Mouse (Mus musculus): ENCODE data around the gene 4933411K16Rik. TPM values are rescaled to one million over a fixed set of nuclear protein-coding genes. Genes with fewer than 3 reads are reported as not detected.
A peak's percentile ranks its signal among the peaks of the same experiment; 100 is the strongest.

4933411K16Rik gene
- total and polyA plus RNA-seq, 2 experiments: 7.0 to 17.1 TPM

- 58% methylated on average over 8 of the region's 8 CpGs for WGBS
- Histone ChIP-seq H3K4me3 (ENCODE audit: insufficient read depth, low read depth, low read length) (no peak overlapping the region), H3K9ac (ENCODE audit: low read depth, low read length) (no peak overlapping the region), H3K27me3 (ENCODE audit: control insufficient read depth, insufficient read depth, low read length) (no peaks in the 10 kb centered on the region), H3K27ac (replicated peaks; ENCODE audit: insufficient read depth, low read depth, low read length) (no peak overlapping the region; the same call in 1 of the 2 replicates), H3K4me1 (ENCODE audit: control insufficient read depth, insufficient read depth, low read length) (peaks cover 10% of the 10 kb centered on the region), H3K36me3 (ENCODE audit: control insufficient read depth, insufficient read depth, low read length) (no peaks in the 10 kb centered on the region), H3K79me2 (ENCODE audit: control insufficient read depth, insufficient read depth, low read length) (peaks cover 13% of the 10 kb centered on the region; the same call in 1 of the 2 replicates)
- TF ChIP-seq POLR2A (IDR thresholded peaks at IDR 0.05; ENCODE audit: extremely low read depth, insufficient read depth, low read length) (no peak), CTCF (IDR thresholded peaks at IDR 0.05; ENCODE audit: low read depth, low read length) (no peak)
- DNase-seq (ENCODE audit: extremely low read depth, low read depth, low spot score): peak; percentile 56
These were observed 34.4 kb upstream of the 4933411K16Rik start for GRCm38 (mm10) chr19:42017399-42018247.

GRCm38 (mm10) chr19:42019011-42019522 lies 33.0 kb upstream of the 4933411K16Rik start:
- H3K27me3 ChIP-seq (ENCODE audit: control insufficient read depth, insufficient read depth, low read length): no peaks in the 10 kb centered on the region
- TF ChIP-seq CTCF (IDR thresholded peaks at IDR 0.05; ENCODE audit: low read depth, low read length): no peak
- no peak for TF ChIP-seq POLR2A (IDR thresholded peaks at IDR 0.05; ENCODE audit: extremely low read depth, insufficient read depth, low read length)
- no peak overlapping the region for H3K27ac ChIP-seq (replicated peaks; ENCODE audit: insufficient read depth, low read depth, low read length)
- no peak for DNase-seq (ENCODE audit: extremely low read depth, low read depth, low spot score)
- no peak overlapping the region for H3K4me3 ChIP-seq (ENCODE audit: insufficient read depth, low read depth, low read length)
- peaks cover 15% of the 10 kb centered on the region; the same call in 1 of the 2 replicates for H3K79me2 ChIP-seq (ENCODE audit: control insufficient read depth, insufficient read depth, low read length)
- H3K9ac ChIP-seq (ENCODE audit: low read depth, low read length): no peak overlapping the region
- H3K4me1 ChIP-seq (ENCODE audit: control insufficient read depth, insufficient read depth, low read length): peaks cover 10% of the 10 kb centered on the region
- WGBS: 69% methylated on average over 4 of the region's 4 CpGs
- no peaks in the 10 kb centered on the region for H3K36me3 ChIP-seq (ENCODE audit: control insufficient read depth, insufficient read depth, low read length)

GRCm38 (mm10) chr19:42021681-42022541 lies 30.1 kb upstream of the 4933411K16Rik start:
- peaks cover 8% of the 10 kb centered on the region for H3K4me1 ChIP-seq (ENCODE audit: control insufficient read depth, insufficient read depth, low read length)
- H3K9ac ChIP-seq (ENCODE audit: low read depth, low read length): no peak overlapping the region
- WGBS: 74% methylated on average over 10 of the region's 10 CpGs
- DNase-seq (ENCODE audit: extremely low read depth, low read depth, low spot score): no peak
- H3K79me2 ChIP-seq (ENCODE audit: control insufficient read depth, insufficient read depth, low read length): peaks cover 18% of the 10 kb centered on the region; the same call in 1 of the 2 replicates
- H3K27me3 ChIP-seq (ENCODE audit: control insufficient read depth, insufficient read depth, low read length): no peaks in the 10 kb centered on the region
- TF ChIP-seq POLR2A (IDR thresholded peaks at IDR 0.05; ENCODE audit: extremely low read depth, insufficient read depth, low read length): no peak
- no peak for TF ChIP-seq CTCF (IDR thresholded peaks at IDR 0.05; ENCODE audit: low read depth, low read length)
- no peak overlapping the region for H3K4me3 ChIP-seq (ENCODE audit: insufficient read depth, low read depth, low read length)
- no peaks in the 10 kb centered on the region for H3K36me3 ChIP-seq (ENCODE audit: control insufficient read depth, insufficient read depth, low read length)
- no peak overlapping the region for H3K27ac ChIP-seq (replicated peaks; ENCODE audit: insufficient read depth, low read depth, low read length)

GRCm38 (mm10) chr19:42022542-42022848 lies 29.6 kb upstream of the 4933411K16Rik start:
- Histone ChIP-seq H3K79me2 (ENCODE audit: control insufficient read depth, insufficient read depth, low read length) (peaks cover 21% of the 10 kb centered on the region; the same call in 1 of the 2 replicates), H3K9ac (ENCODE audit: low read depth, low read length) (no peak overlapping the region), H3K4me3 (ENCODE audit: insufficient read depth, low read depth, low read length) (no peak overlapping the region), H3K27me3 (ENCODE audit: control insufficient read depth, insufficient read depth, low read length) (no peaks in the 10 kb centered on the region), H3K4me1 (ENCODE audit: control insufficient read depth, insufficient read depth, low read length) (peaks cover 6% of the 10 kb centered on the region), H3K27ac (replicated peaks; ENCODE audit: insufficient read depth, low read depth, low read length) (no peak overlapping the region), H3K36me3 (ENCODE audit: control insufficient read depth, insufficient read depth, low read length) (no peaks in the 10 kb centered on the region)
- no peak for TF ChIP-seq POLR2A (IDR thresholded peaks at IDR 0.05; ENCODE audit: extremely low read depth, insufficient read depth, low read length)
- TF ChIP-seq CTCF (IDR thresholded peaks at IDR 0.05; ENCODE audit: low read depth, low read length): no peak
- 84% methylated on average over 2 of the region's 2 CpGs for WGBS
- DNase-seq (ENCODE audit: extremely low read depth, low read depth, low spot score): no peak

- 5% methylated on average over 5 of the region's 5 CpGs for WGBS
- H3K36me3 ChIP-seq (ENCODE audit: control insufficient read depth, insufficient read depth, low read length): no peaks in the 10 kb centered on the region
- H3K4me3 ChIP-seq (ENCODE audit: insufficient read depth, low read depth, low read length): no peak overlapping the region
- no peak overlapping the region for H3K9ac ChIP-seq (ENCODE audit: low read depth, low read length)
- TF ChIP-seq CTCF (IDR thresholded peaks at IDR 0.05; ENCODE audit: low read depth, low read length) (peak; percentile 99), POLR2A (IDR thresholded peaks at IDR 0.05; ENCODE audit: extremely low read depth, insufficient read depth, low read length) (no peak)
- peak; percentile 41 for DNase-seq (ENCODE audit: extremely low read depth, low read depth, low spot score)
- no peaks in the 10 kb centered on the region for H3K4me1 ChIP-seq (ENCODE audit: control insufficient read depth, insufficient read depth, low read length)
- H3K27ac ChIP-seq (replicated peaks; ENCODE audit: insufficient read depth, low read depth, low read length): no peak overlapping the region
- H3K27me3 ChIP-seq (ENCODE audit: control insufficient read depth, insufficient read depth, low read length): no peaks in the 10 kb centered on the region
- H3K79me2 ChIP-seq (ENCODE audit: control insufficient read depth, insufficient read depth, low read length): peaks cover 19% of the 10 kb centered on the region; the same call in 1 of the 2 replicates
These were observed 25.9 kb upstream of the 4933411K16Rik start for GRCm38 (mm10) chr19:42026158-42026557.

All from liver, adult 2 months (tissue).